Mouse (Mus musculus) neural tube, embryonic 11.5 days (tissue): ENCODE measurements at regions not wholly inside any gene's neighbourhood (a gene's known extent, or its start where the extent isn't known, plus 50 kb on each side); places are given as distances from the start of the nearest gene placed in this dataset.
A peak's percentile ranks its signal among the peaks of the same experiment; 100 is the strongest.

Source experiments
- ATAC-seq: fragments of 200-750 bp; cut with Nextera tagmentation; 2 replicates; pipeline ENCODE4 v1.8.0; 2017; ENCODE audit warnings: moderate number of reproducible peaks, mild to moderate bottlenecking, moderate TSS enrichment, moderate library complexity; ENCODE audit not compliant: insufficient read depth, low FRiP score, low TSS enrichment
- DNase-seq: peaks from one replicate; pipeline ENCODE4 v3.0.0-alpha.2; 2015; ENCODE audit warnings: low spot score
- H3K27ac ChIP-seq: fragments of 300-500 bp; sonication (generic); 2 replicates; pipeline ENCODE4 v1.5.1; 2014; ENCODE audit warnings: low read depth, mild to moderate bottlenecking, low read length
- H3K27me3 ChIP-seq: fragments of 300-500 bp; sonication (generic); 2 replicates; pipeline ENCODE4 v1.6.1; 2014; ENCODE audit warnings: mild to moderate bottlenecking, low read length, mixed read lengths; ENCODE audit not compliant: control insufficient read depth, insufficient read depth
- H3K36me3 ChIP-seq: fragments of 300-500 bp; sonication (generic); 2 replicates; pipeline ENCODE4 v1.6.1; 2014; ENCODE audit warnings: mild to moderate bottlenecking, low read length, moderate library complexity, mixed read lengths; ENCODE audit not compliant: control insufficient read depth, insufficient read depth
- H3K4me1 ChIP-seq: fragments of 300-500 bp; sonication (generic); 2 replicates; pipeline ENCODE4 v1.6.1; 2014; ENCODE audit warnings: low read length, mixed read lengths; ENCODE audit not compliant: control insufficient read depth, insufficient read depth
- H3K4me2 ChIP-seq: fragments of 300-500 bp; sonication (generic); 2 replicates; pipeline ENCODE4 v1.6.1; 2014; ENCODE audit warnings: low read depth, mild to moderate bottlenecking, moderate library complexity
- H3K4me3 ChIP-seq: fragments of 300-500 bp; sonication (generic); 2 replicates; pipeline ENCODE4 v1.5.1; 2014; ENCODE audit warnings: low read depth, low read length
- H3K9ac ChIP-seq: fragments of 300-500 bp; sonication (generic); 2 replicates; pipeline ENCODE4 v1.6.1; 2014; ENCODE audit warnings: mild to moderate bottlenecking, low read length
- H3K9me3 ChIP-seq: fragments of 300-500 bp; sonication (generic); 2 replicates; pipeline ENCODE4 v1.6.1; 2016; ENCODE audit warnings: low read length; ENCODE audit not compliant: control insufficient read depth
- WGBS: fragments of 180-500 bp; shearing (Covaris S2); extraction: QIAGEN DNeasy Blood & Tissue Kit; methylation state at CpG from one replicate; pipeline ENCODE4 v1.1.7; 2014; 5-methylcytosine and 5-hydroxymethylcytosine counted together

DNA sequence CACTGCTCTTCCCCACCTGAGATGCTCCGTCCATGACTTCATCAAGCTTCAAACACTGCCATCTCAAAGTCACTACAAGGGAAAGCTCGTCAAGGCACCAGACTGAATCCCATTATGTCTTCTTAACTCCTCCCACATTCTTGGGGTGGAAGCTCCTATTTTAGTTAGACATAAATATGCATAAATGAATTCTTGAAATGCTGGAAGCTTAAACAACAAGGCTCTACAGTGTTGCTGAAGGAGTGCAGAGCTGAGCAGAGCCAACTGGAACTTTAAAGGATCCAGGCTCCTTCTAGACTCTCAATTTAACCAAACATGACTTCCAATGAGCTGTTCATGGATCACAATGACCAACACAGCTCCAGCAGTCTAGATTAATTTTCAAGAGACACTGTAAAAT lies 261.1 kb downstream of the Irs2 start:
- no peak for DNase-seq
- Histone ChIP-seq H3K4me2 (no peak overlapping the region), H3K4me1 (no peaks in the 10 kb centered on the region), H3K9ac (no peak overlapping the region), H3K4me3 (no peak overlapping the region), H3K36me3 (no peaks in the 10 kb centered on the region), H3K9me3 (no peaks in the 10 kb centered on the region), H3K27me3 (no peaks in the 10 kb centered on the region), H3K27ac (no peak overlapping the region)
- WGBS: 84% methylated on average over 2 of the region's 2 CpGs
- ATAC-seq: no peak

DNA sequence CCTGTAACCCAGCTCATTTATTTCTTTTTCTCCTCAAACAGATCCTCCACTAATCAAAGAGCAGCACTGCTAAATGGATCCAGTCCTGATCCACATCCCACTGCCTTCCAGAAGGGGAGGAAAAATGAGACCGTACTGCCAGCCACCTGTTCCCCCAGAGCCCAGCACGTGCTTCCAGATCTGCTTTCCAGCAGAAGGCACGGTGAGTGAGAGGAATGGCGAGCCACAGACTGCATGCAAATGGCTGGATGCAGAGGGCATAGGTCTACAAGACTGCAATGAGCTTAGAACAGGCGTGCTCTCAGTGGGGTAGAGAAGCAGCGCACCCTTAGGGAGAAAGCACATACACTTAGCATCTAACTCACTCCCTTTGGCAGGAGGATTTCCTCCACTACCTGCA lies 265.0 kb downstream of the Irs2 start:
- H3K36me3 ChIP-seq: no peaks in the 10 kb centered on the region
- 0 out of 2 replicates have a peak, but pooled peaks cover 3% of the 10 kb centered on the region for H3K4me1 ChIP-seq
- no peaks in the 10 kb centered on the region for H3K27me3 ChIP-seq
- no peak overlapping the region for H3K27ac ChIP-seq
- no peak for DNase-seq
- no peak overlapping the region for H3K4me3 ChIP-seq
- no peaks in the 10 kb centered on the region for H3K9me3 ChIP-seq
- no peak for ATAC-seq
- WGBS: 64% methylated on average over 6 of the region's 6 CpGs
- H3K9ac ChIP-seq: no peak overlapping the region
- H3K4me2 ChIP-seq: no peak overlapping the region

DNA sequence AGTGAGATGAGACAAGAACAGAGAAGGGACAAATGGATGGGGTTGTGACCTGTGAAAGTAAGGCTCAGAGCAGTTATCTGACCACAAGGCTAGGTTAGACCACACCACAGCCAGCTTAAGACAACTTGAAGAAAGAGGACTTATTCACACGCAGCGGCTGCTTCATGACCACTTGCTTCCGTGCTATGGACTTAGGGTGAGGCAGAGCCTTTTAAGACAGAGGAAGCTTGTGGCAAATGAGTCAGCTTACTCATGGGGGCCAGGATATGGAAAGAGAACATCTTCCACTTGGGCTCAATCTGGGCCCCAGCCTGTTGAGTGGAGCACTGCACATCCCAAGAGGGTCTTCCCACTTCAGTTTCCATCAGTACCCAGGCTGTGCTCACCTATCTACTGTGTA lies 267.4 kb downstream of the Irs2 start:
- no peak overlapping the region for H3K4me3 ChIP-seq
- H3K27ac ChIP-seq: no peak overlapping the region
- ATAC-seq (no peak), DNase-seq (no peak)
- no peaks in the 10 kb centered on the region for H3K27me3 ChIP-seq
- no peaks in the 10 kb centered on the region for H3K9me3 ChIP-seq
- 0 out of 2 replicates have a peak, but pooled peaks cover 3% of the 10 kb centered on the region for H3K4me1 ChIP-seq
- no peak overlapping the region for H3K4me2 ChIP-seq
- no peaks in the 10 kb centered on the region for H3K36me3 ChIP-seq
- no peak overlapping the region for H3K9ac ChIP-seq
- 97% methylated on average over 3 of the region's 3 CpGs for WGBS

DNA sequence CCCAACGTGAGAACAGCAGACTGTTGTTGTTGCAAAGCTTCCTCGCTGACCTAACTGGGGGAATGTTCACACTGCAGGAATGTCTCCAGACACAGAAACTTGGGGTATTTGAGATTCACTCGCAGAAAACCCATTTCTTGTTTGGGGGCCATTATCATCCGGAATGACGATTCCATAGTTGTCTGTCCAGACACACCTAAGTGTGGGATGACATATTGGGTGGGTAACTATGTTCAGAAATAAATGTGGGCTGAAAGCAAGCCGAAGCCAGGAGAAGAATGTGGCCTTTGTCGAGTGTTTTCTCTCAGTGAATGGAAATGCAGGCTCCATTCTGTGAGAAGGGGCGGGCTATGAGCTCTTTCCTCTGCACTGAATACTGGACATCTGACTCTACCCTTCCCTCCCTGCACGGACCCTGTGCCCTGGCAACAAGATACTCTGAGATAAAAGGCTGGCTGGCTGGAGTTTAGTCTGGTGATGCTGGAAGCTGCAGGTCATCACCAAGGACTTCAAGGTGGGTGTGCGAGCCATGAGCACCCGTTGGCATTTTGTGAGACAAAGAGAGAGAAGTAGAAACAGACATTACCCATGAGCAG lies 269.7 kb downstream of the Irs2 start:
- no peaks in the 10 kb centered on the region for H3K27me3 ChIP-seq
- no peaks in the 10 kb centered on the region for H3K9me3 ChIP-seq
- H3K9ac ChIP-seq: no peak overlapping the region
- 0 out of 2 replicates have a peak, but pooled peaks cover 3% of the 10 kb centered on the region for H3K4me1 ChIP-seq
- H3K27ac ChIP-seq: no peak overlapping the region; the same call in 1 of the 2 replicates
- H3K4me3 ChIP-seq: no peak overlapping the region
- H3K36me3 ChIP-seq: no peaks in the 10 kb centered on the region
- DNase-seq (peak; percentile 30), ATAC-seq (no peak)
- 50% methylated on average over 11 of the region's 11 CpGs for WGBS
- H3K4me2 ChIP-seq: no peak overlapping the region

DNA sequence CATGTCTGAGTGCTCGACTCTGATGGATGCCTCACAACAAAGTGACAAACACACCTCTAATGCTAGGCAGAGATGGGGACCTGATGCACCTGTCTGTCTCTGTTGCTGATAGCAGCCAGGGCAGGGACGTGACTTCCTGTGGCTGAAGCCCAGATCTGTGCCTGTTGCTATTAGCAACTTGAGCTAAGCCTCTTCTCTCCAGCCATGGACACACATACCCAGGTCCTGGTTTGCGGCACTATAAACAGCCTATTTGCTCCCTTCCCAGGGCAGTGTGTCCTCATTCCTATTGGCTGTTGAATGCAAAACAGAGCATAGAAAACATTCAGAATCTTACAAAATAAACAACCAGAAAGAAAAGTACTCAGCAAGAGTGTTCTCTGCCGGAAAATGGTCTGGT lies 273.5 kb downstream of the Irs2 start:
- 70% methylated on average over 4 of the region's 4 CpGs for WGBS
- Histone ChIP-seq H3K9ac (no peak overlapping the region), H3K4me2 (no peak overlapping the region), H3K27ac (no peak overlapping the region), H3K4me1 (0 out of 2 replicates have a peak, but pooled peaks cover 3% of the 10 kb centered on the region), H3K9me3 (no peaks in the 10 kb centered on the region), H3K27me3 (no peaks in the 10 kb centered on the region), H3K36me3 (no peaks in the 10 kb centered on the region), H3K4me3 (no peak overlapping the region)
- no peak for ATAC-seq
- no peak for DNase-seq

DNA sequence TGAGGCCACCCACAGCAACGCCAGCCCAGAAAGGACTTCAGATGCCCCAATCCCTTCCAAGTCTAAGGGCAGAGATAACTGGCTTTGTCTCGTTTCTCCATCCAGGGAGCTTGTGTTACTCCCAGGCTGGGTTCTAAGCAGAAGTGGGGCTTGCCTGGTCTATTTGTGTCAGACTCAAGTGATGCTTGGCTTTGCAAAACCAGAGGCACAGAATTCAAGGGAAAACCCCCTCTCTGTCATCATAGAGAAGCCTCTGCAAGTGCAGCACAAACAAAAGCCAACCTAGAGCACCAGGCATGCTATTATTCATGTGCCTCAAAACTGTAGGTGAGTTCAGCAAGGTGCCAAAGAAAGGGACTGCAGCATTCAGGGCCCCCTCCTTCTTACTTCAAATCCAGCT lies 284.9 kb downstream of the Irs2 start:
- Histone ChIP-seq H3K9me3 (no peaks in the 10 kb centered on the region), H3K27me3 (no peaks in the 10 kb centered on the region), H3K4me3 (no peak overlapping the region), H3K4me2 (no peak overlapping the region), H3K4me1 (peaks cover 3% of the 10 kb centered on the region; the same call in 1 of the 2 replicates), H3K36me3 (no peaks in the 10 kb centered on the region), H3K9ac (no peak overlapping the region), H3K27ac (no peak overlapping the region)
- WGBS: 81% methylated on average over 2 of the region's 2 CpGs
- ATAC-seq (no peak), DNase-seq (no peak)

DNA sequence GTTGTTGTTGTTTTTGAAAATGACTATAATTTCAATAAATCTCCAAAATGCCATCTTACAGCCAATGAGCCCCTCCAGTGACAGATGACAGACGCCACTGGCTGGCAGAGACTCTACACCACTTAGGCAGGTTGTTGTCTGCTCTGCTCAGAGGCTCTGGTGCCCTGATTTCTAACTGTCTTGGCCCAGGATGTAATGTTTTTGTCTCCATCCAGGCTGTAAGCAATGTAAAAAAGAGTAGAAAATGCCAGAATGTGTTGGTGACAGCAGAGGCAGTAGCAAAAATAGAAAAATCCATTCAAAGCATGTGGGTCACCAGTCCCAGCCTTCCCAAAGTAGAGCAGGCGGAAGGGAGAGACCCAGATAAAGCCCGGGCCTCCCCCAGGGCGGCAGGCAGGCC lies 285.5 kb downstream of the Irs2 start:
- no peak overlapping the region for H3K4me2 ChIP-seq
- ATAC-seq: no peak
- no peaks in the 10 kb centered on the region for H3K9me3 ChIP-seq
- H3K4me1 ChIP-seq: peaks cover 3% of the 10 kb centered on the region; the same call in 1 of the 2 replicates
- H3K36me3 ChIP-seq: no peaks in the 10 kb centered on the region
- H3K9ac ChIP-seq: no peak overlapping the region
- no peaks in the 10 kb centered on the region for H3K27me3 ChIP-seq
- no peak overlapping the region for H3K4me3 ChIP-seq
- DNase-seq: no peak
- no peak overlapping the region for H3K27ac ChIP-seq
- 91% methylated on average over 4 of the region's 4 CpGs for WGBS

DNA sequence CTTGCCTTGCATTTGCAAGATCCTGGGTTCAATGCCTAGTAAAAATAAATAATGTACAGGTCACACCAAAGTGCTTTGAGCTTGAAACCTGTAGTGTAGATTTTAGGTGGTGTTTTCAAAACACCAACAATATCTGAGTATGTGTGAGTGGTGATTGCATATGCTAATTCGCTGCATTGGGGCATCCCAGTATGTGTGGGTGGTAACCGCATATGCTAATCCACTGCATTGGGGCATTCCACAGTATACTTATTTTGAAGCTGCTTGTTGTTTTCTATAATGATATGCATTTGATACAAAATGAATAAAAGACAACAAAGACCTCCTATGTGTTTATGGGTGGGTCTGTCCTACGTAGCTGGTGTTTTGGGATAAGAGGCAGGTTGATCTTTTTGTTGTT lies 285.9 kb downstream of the Irs2 start:
- Histone ChIP-seq H3K4me1 (peaks cover 3% of the 10 kb centered on the region; the same call in 1 of the 2 replicates), H3K4me3 (no peak overlapping the region), H3K9ac (no peak overlapping the region), H3K4me2 (no peak overlapping the region), H3K27ac (no peak overlapping the region), H3K9me3 (no peaks in the 10 kb centered on the region), H3K27me3 (no peaks in the 10 kb centered on the region), H3K36me3 (no peaks in the 10 kb centered on the region)
- WGBS: 94% methylated on average over 3 of the region's 3 CpGs
- DNase-seq (no peak), ATAC-seq (no peak)

DNA sequence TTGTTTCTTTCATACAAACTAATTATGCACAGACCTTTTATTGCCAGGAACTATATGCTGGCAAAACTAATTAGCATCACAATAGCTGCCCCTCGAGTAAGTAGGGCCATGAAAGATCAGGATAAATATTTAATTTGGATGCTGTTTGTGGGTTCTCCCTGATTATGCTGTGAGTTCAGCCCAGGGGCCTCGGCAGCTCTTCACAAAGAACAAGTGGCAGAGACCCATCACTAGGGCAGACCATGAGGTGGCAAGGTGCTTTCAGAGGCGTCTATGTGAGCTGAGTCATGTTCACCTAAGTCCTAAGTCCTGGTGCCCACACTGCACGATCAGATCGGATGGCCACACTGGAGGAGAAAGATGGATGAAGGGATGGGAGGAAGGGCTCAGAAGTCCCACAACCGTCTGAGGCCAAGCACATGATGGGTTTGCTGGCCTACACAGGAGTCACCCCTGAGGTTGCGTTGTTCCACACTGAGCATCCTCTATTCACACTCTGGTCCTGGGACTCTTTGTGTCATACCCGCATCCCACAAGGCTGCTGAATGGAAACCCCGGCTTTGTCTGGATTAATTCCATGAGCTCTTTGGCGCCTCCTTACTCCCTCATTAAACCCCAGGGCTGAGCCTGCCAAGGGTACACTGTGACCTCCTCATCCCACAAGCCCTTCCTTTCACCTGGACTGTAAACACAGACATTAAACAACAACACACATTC lies 287.0 kb downstream of the Irs2 start:
- Histone ChIP-seq H3K36me3 (no peaks in the 10 kb centered on the region), H3K4me1 (peaks cover 3% of the 10 kb centered on the region; the same call in 1 of the 2 replicates), H3K4me3 (no peak overlapping the region), H3K27me3 (no peaks in the 10 kb centered on the region), H3K9me3 (no peaks in the 10 kb centered on the region), H3K27ac (no peak overlapping the region), H3K4me2 (no peak overlapping the region), H3K9ac (no peak overlapping the region)
- DNase-seq (no peak), ATAC-seq (no peak)
- 69% methylated on average over 10 of the region's 10 CpGs for WGBS
